Mouse (Mus musculus) embryonic fibroblast, embryonic 13.5 days (primary cell): ENCODE data around the gene Chchd3.

Experiments
- CTCF ChIP-seq: IDR thresholded peaks from 2 replicates; pipeline ENCODE4 v1.5.1; 2011; ENCODE audit warnings: mild to moderate bottlenecking, control low read depth, low read length, moderate library complexity, borderline replicate concordance; ENCODE audit not compliant: insufficient read depth
- POLR2A ChIP-seq: IDR thresholded peaks from 2 replicates; pipeline ENCODE4 v1.6.1; 2011; ENCODE audit warnings: low read depth, mild to moderate bottlenecking, control low read depth, low read length, moderate library complexity

DNA sequence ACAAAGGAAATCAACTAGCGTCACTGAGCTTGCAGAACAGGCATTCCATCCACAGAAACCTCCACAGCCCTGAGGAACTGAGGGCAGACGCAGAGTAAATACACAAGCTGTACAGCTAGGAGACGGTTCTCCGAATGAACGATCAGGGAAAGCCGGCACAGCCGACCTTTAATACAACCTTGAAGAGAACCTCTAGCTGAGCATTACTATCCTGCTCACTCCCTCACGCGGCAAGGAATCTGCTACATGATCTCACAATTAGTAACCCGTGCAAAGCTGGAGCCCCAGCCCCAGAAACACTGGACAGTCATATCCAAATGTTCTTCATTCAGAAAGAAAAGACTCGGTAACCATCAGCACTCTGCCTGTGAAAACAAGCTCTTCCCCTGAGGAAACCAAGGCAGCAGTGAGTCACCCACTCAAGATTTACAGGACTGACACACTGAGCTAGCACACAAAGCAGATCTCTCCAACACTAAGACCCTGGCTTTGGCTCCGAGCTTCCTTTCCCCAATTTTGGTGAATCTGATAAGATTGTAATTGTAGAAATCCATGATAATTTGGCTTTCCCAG, 69.9 kb downstream of the Chchd3 start:
- TF ChIP-seq CTCF (no peak), POLR2A (no peak)
